Mouse (Mus musculus): ENCODE results near the gene Nmur2. TPM values are rescaled to one million over a fixed set of nuclear protein-coding genes. Genes with fewer than 3 reads are reported as not detected.

The Nmur2 gene
- polyA plus RNA-seq (2014; fragmentation: Nextera tagmentation; extraction: Ambion mirVana): not detected in 2 replicates

- Histone ChIP-seq H3K27me3 (ENCODE audit: control insufficient read depth, insufficient read depth, low read length) (no peaks in the 10 kb centered on the region), H3K9ac (ENCODE audit: low read length) (no peak within 1 kb of the TSS), H3K4me3 (ENCODE audit: control insufficient read depth in 1 of 2, insufficient read depth in 1 of 2, low read depth in 1 of 2, low read length in 2 of 2) (no peak within 1 kb of the TSS), H3K27ac (replicated peaks in 1 of 2; ENCODE audit: control insufficient read depth in 1 of 2, insufficient read depth in 1 of 2, low read depth in 2 of 2, low read length in 2 of 2) (no peak within 1 kb of the TSS), H3K9me3 (ENCODE audit: control insufficient read depth, low read length) (no peaks in the 10 kb centered on the region), H3K4me2 (ENCODE audit: low read length) (no peak within 1 kb of the TSS), H3K36me3 (ENCODE audit: control insufficient read depth, insufficient read depth, low read length) (no peaks in the 10 kb centered on the region), H3K4me1 (ENCODE audit: control insufficient read depth in 2 of 2, insufficient read depth in 2 of 2, low read length in 2 of 2) (no peaks in the 10 kb centered on the region; a peak in 1 of 4 replicates)
- 2% methylated on average over 6 of the region's 6 CpGs for WGBS
- no peak for ATAC-seq (ENCODE audit: insufficient number of reproducible peaks, insufficient read depth, low FRiP score, low read depth)
These were observed at the start of gene Nmur2 for GRCm38 (mm10) chr11:56040917-56041316. Gene Nmur2 (minus strand): TSS chr11:56041010.

DNA sequence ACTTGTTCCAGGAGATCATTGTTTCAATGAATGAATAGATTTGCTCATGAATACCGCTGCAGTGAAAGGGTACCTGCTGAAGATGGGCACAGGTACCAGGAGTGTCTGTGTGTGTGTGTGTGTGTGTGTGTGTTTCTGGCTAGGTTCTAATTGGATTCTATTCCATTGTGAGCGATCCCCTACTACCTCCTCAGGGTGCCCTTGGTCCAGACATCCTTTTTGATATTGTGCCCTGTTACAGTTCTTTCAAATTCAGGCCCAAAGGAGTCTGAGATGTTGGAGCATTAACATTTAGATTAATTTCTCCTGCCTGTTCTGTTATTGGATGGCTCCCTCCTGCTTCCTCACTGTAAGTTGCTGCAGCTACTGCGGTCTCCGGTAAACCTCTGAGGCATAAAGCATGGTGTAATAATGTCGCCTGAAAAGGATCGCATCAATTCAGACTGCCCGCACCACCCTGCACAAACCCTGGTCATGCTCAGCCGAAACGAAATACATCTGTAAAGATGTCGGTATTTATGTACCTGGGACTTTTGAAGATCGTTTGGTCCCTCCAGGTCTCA, 48.4 kb upstream of the Nmur2 start:
- Histone ChIP-seq H3K4me2 (ENCODE audit: low read length) (no peak overlapping the region), H3K4me1 (ENCODE audit: control insufficient read depth in 2 of 2, insufficient read depth in 2 of 2, low read length in 2 of 2) (no peaks in the 10 kb centered on the region), H3K27ac (replicated peaks in 1 of 2; ENCODE audit: control insufficient read depth in 1 of 2, insufficient read depth in 1 of 2, low read depth in 2 of 2, low read length in 2 of 2) (no peak overlapping the region), H3K4me3 (ENCODE audit: control insufficient read depth in 1 of 2, insufficient read depth in 1 of 2, low read depth in 1 of 2, low read length in 2 of 2) (no peak overlapping the region), H3K9me3 (ENCODE audit: control insufficient read depth, low read length) (no peaks in the 10 kb centered on the region), H3K9ac (ENCODE audit: low read length) (no peak overlapping the region), H3K36me3 (ENCODE audit: control insufficient read depth, insufficient read depth, low read length) (no peaks in the 10 kb centered on the region), H3K27me3 (ENCODE audit: control insufficient read depth, insufficient read depth, low read length) (no peaks in the 10 kb centered on the region)
- WGBS: 89% methylated on average over 11 of the region's 11 CpGs
- no peak for ATAC-seq (ENCODE audit: insufficient number of reproducible peaks, insufficient read depth, low FRiP score, low read depth)

DNA sequence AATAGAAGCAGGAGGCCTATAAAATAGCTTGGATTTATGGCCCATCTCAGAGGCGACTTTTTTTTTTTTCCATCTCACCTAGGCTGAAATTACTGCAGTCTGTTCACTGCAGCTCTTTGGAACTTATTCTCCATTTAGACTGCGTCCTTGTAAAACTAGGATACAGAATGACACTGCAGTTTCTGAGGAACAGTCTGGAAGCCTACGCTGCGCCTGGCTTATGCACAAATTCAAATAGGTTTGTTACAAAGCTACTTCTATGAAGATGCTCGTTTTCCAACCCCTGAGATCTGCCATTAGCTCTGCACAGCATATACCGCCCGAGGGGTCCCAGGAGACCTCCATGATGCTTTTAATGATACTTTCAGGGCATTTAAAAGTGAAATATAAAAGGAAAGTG, 31.3 kb upstream of the Nmur2 start:
- no peak overlapping the region for H3K27ac ChIP-seq (replicated peaks in 1 of 2; ENCODE audit: control insufficient read depth in 1 of 2, insufficient read depth in 1 of 2, low read depth in 2 of 2, low read length in 2 of 2)
- WGBS: 77% methylated on average over 7 of the region's 7 CpGs
- ATAC-seq (ENCODE audit: insufficient number of reproducible peaks, insufficient read depth, low FRiP score, low read depth): no peak

GRCm38 (mm10) chr11:56069658-56070057, 28.8 kb upstream of the Nmur2 start:
- H3K27me3 ChIP-seq (ENCODE audit: control insufficient read depth, insufficient read depth, low read length): no peaks in the 10 kb centered on the region
- H3K27ac ChIP-seq (replicated peaks in 1 of 2; ENCODE audit: control insufficient read depth in 1 of 2, insufficient read depth in 1 of 2, low read depth in 2 of 2, low read length in 2 of 2): no peak overlapping the region
- H3K4me1 ChIP-seq (ENCODE audit: control insufficient read depth in 2 of 2, insufficient read depth in 2 of 2, low read length in 2 of 2): no peaks in the 10 kb centered on the region
- ATAC-seq (ENCODE audit: insufficient number of reproducible peaks, insufficient read depth, low FRiP score, low read depth): no peak
- no peak overlapping the region for H3K4me2 ChIP-seq (ENCODE audit: low read length)
- WGBS: 76% methylated on average over 2 of the region's 2 CpGs
- no peak overlapping the region for H3K9ac ChIP-seq (ENCODE audit: low read length)
- no peaks in the 10 kb centered on the region for H3K9me3 ChIP-seq (ENCODE audit: control insufficient read depth, low read length)
- no peaks in the 10 kb centered on the region for H3K36me3 ChIP-seq (ENCODE audit: control insufficient read depth, insufficient read depth, low read length)
- H3K4me3 ChIP-seq (ENCODE audit: control insufficient read depth in 1 of 2, insufficient read depth in 1 of 2, low read depth in 1 of 2, low read length in 2 of 2): no peak overlapping the region

More for the DNA sequence above, 31.3 kb upstream of the Nmur2 start:
- no peak overlapping the region for H3K9ac ChIP-seq (ENCODE audit: low read length)
- no peaks in the 10 kb centered on the region for H3K27me3 ChIP-seq (ENCODE audit: control insufficient read depth, insufficient read depth, low read length)
- H3K4me2 ChIP-seq (ENCODE audit: low read length): no peak overlapping the region
- no peaks in the 10 kb centered on the region for H3K9me3 ChIP-seq (ENCODE audit: control insufficient read depth, low read length)
- no peak overlapping the region for H3K4me3 ChIP-seq (ENCODE audit: control insufficient read depth in 1 of 2, insufficient read depth in 1 of 2, low read depth in 1 of 2, low read length in 2 of 2)
- H3K36me3 ChIP-seq (ENCODE audit: control insufficient read depth, insufficient read depth, low read length): no peaks in the 10 kb centered on the region
- no peaks in the 10 kb centered on the region for H3K4me1 ChIP-seq (ENCODE audit: control insufficient read depth in 2 of 2, insufficient read depth in 2 of 2, low read length in 2 of 2)

DNA sequence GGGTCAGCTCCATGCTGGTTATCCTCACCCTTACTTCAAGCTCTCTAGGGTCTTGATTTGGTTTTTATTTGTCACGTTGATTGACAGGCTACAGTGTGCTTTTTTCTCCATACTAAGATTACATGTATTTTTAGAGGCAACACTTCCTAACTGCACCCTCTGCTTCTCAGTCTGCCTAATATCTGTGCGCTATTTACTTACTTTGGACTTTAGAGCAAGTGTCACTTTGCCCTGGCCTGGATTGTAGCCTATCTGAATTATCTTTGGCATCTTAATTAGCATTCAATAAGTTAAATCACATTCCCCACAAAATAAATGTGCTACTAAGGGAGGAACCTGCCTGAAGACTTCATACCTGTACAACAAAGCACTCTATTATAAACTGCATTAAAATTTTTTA, 24.3 kb upstream of the Nmur2 start:
- H3K36me3 ChIP-seq (ENCODE audit: control insufficient read depth, insufficient read depth, low read length): no peaks in the 10 kb centered on the region
- no peaks in the 10 kb centered on the region for H3K9me3 ChIP-seq (ENCODE audit: control insufficient read depth, low read length)
- no peaks in the 10 kb centered on the region for H3K4me1 ChIP-seq (ENCODE audit: control insufficient read depth in 2 of 2, insufficient read depth in 2 of 2, low read length in 2 of 2)
- no peaks in the 10 kb centered on the region for H3K27me3 ChIP-seq (ENCODE audit: control insufficient read depth, insufficient read depth, low read length)
- no peak for ATAC-seq (ENCODE audit: insufficient number of reproducible peaks, insufficient read depth, low FRiP score, low read depth)
- H3K4me2 ChIP-seq (ENCODE audit: low read length): no peak overlapping the region
- H3K27ac ChIP-seq (replicated peaks in 1 of 2; ENCODE audit: control insufficient read depth in 1 of 2, insufficient read depth in 1 of 2, low read depth in 2 of 2, low read length in 2 of 2): no peak overlapping the region
- no peak overlapping the region for H3K4me3 ChIP-seq (ENCODE audit: control insufficient read depth in 1 of 2, insufficient read depth in 1 of 2, low read depth in 1 of 2, low read length in 2 of 2)
- WGBS: 81% methylated on average over 2 of the region's 2 CpGs
- no peak overlapping the region for H3K9ac ChIP-seq (ENCODE audit: low read length)

DNA sequence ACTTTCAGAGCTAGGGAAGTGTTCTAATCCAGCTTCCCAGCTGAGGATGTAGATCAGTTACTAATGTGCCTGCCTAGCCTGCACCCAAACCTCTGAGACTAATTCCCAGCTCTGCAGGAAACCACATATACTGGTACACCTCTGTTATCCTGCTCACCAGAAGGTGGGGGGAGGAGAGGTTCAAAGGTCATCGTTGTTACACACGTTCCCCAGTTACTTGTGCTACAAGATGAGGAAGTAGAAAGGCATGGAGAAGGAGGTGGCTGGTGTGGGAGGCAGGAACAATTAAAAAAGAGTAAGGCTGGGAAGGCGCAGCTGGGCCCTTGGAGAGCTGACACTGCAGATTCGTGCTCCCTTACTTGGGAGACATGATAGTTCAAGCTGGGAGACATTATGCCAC, 23.8 kb upstream of the Nmur2 start:
- ATAC-seq (ENCODE audit: insufficient number of reproducible peaks, insufficient read depth, low FRiP score, low read depth): no peak
- no peaks in the 10 kb centered on the region for H3K36me3 ChIP-seq (ENCODE audit: control insufficient read depth, insufficient read depth, low read length)
- H3K27ac ChIP-seq (replicated peaks in 1 of 2; ENCODE audit: control insufficient read depth in 1 of 2, insufficient read depth in 1 of 2, low read depth in 2 of 2, low read length in 2 of 2): no peak overlapping the region
- WGBS: 56% methylated on average over 4 of the region's 4 CpGs
- H3K4me2 ChIP-seq (ENCODE audit: low read length): no peak overlapping the region
- no peaks in the 10 kb centered on the region for H3K27me3 ChIP-seq (ENCODE audit: control insufficient read depth, insufficient read depth, low read length)
- no peak overlapping the region for H3K9ac ChIP-seq (ENCODE audit: low read length)
- H3K9me3 ChIP-seq (ENCODE audit: control insufficient read depth, low read length): no peaks in the 10 kb centered on the region
- no peak overlapping the region for H3K4me3 ChIP-seq (ENCODE audit: control insufficient read depth in 1 of 2, insufficient read depth in 1 of 2, low read depth in 1 of 2, low read length in 2 of 2)
- no peaks in the 10 kb centered on the region for H3K4me1 ChIP-seq (ENCODE audit: control insufficient read depth in 2 of 2, insufficient read depth in 2 of 2, low read length in 2 of 2)

DNA sequence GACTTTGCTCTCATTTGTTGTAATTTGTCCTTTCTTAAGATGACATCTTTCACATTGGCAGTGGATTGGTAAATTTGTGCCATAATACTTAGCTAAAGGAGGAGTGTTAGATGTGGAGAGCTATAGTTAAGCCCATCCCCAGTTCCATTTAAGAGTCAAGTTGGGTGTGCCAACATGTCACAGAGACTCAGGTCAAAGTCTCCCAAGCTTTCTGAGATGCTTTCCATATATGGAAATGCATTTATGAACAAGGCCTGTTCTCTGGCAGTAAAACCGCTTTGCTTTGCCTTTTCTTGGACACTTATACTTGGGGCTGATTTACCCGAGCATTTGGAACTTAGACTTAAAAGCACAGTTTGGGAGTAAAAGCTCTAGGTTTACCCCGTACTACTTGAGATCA, 18.4 kb upstream of the Nmur2 start:
- H3K36me3 ChIP-seq (ENCODE audit: control insufficient read depth, insufficient read depth, low read length): no peaks in the 10 kb centered on the region
- H3K27ac ChIP-seq (replicated peaks in 1 of 2; ENCODE audit: control insufficient read depth in 1 of 2, insufficient read depth in 1 of 2, low read depth in 2 of 2, low read length in 2 of 2): no peak overlapping the region
- H3K4me2 ChIP-seq (ENCODE audit: low read length): no peak overlapping the region
- no peaks in the 10 kb centered on the region for H3K27me3 ChIP-seq (ENCODE audit: control insufficient read depth, insufficient read depth, low read length)
- ATAC-seq (ENCODE audit: insufficient number of reproducible peaks, insufficient read depth, low FRiP score, low read depth): no peak
- no peak overlapping the region for H3K9ac ChIP-seq (ENCODE audit: low read length)
- H3K9me3 ChIP-seq (ENCODE audit: control insufficient read depth, low read length): no peaks in the 10 kb centered on the region
- WGBS: 64% methylated on average over 3 of the region's 3 CpGs
- no peaks in the 10 kb centered on the region for H3K4me1 ChIP-seq (ENCODE audit: control insufficient read depth in 2 of 2, insufficient read depth in 2 of 2, low read length in 2 of 2)
- no peak overlapping the region for H3K4me3 ChIP-seq (ENCODE audit: control insufficient read depth in 1 of 2, insufficient read depth in 1 of 2, low read depth in 1 of 2, low read length in 2 of 2)

- no peaks in the 10 kb centered on the region for H3K36me3 ChIP-seq (ENCODE audit: control insufficient read depth, insufficient read depth, low read length)
- H3K27ac ChIP-seq (replicated peaks in 1 of 2; ENCODE audit: control insufficient read depth in 1 of 2, insufficient read depth in 1 of 2, low read depth in 2 of 2, low read length in 2 of 2): no peak overlapping the region
- H3K4me3 ChIP-seq (ENCODE audit: control insufficient read depth in 1 of 2, insufficient read depth in 1 of 2, low read depth in 1 of 2, low read length in 2 of 2): no peak overlapping the region
- H3K9ac ChIP-seq (ENCODE audit: low read length): no peak overlapping the region
- no peaks in the 10 kb centered on the region for H3K9me3 ChIP-seq (ENCODE audit: control insufficient read depth, low read length)
- H3K27me3 ChIP-seq (ENCODE audit: control insufficient read depth, insufficient read depth, low read length): no peaks in the 10 kb centered on the region
- no peaks in the 10 kb centered on the region for H3K4me1 ChIP-seq (ENCODE audit: control insufficient read depth in 2 of 2, insufficient read depth in 2 of 2, low read length in 2 of 2)
- 71% methylated on average over 7 of the region's 7 CpGs for WGBS
- no peak overlapping the region for H3K4me2 ChIP-seq (ENCODE audit: low read length)
- ATAC-seq (ENCODE audit: insufficient number of reproducible peaks, insufficient read depth, low FRiP score, low read depth): no peak
These were observed 13.6 kb upstream of the Nmur2 start for GRCm38 (mm10) chr11:56054439-56054838.

All from heart, embryonic 14.5 days (tissue).